Mouse (Mus musculus) forebrain, embryonic 16.5 days (tissue): ENCODE measurements at regions not wholly inside any gene's neighbourhood (a gene's known extent, or its start where the extent isn't known, plus 50 kb on each side); places are given as distances from the start of the nearest gene placed in this dataset.
A peak's percentile ranks its signal among the peaks of the same experiment; 100 is the strongest.
"Not testable (repeated sequence)": the region's sequence is repeated elsewhere in the genome, so short reads cannot be mapped to it uniquely, and the experiment has no call there.

Experiments used
- ATAC-seq: fragments of 200-750 bp; cut with Nextera tagmentation; 2 replicates; pipeline ENCODE4 v1.8.0; 2017; ENCODE audit warnings: mild to moderate bottlenecking, moderate library complexity
- H3K27ac ChIP-seq: fragments of 300-500 bp; sonication (generic); 2 replicates; pipeline ENCODE4 v1.5.1; 2014; ENCODE audit warnings: low read length, control low read depth
- H3K27me3 ChIP-seq: fragments of 300-500 bp; sonication (generic); replicated peaks from 2 replicates; pipeline ENCODE4 v1.6.1; 2014; ENCODE audit warnings: low read length; ENCODE audit not compliant: control insufficient read depth, insufficient read depth
- H3K36me3 ChIP-seq: fragments of 300-500 bp; sonication (generic); 2 replicates; pipeline ENCODE4 v1.6.1; 2014; ENCODE audit not compliant: control insufficient read depth, insufficient read depth
- H3K4me1 ChIP-seq: fragments of 300-500 bp; sonication (generic); replicated peaks from 2 replicates; pipeline ENCODE4 v1.6.1; 2014; ENCODE audit warnings: low read length; ENCODE audit not compliant: control insufficient read depth, insufficient read depth
- H3K4me2 ChIP-seq: fragments of 300-500 bp; sonication (generic); 2 replicates; pipeline ENCODE4 v1.6.1; 2014; ENCODE audit warnings: mild to moderate bottlenecking, low read length, control low read depth
- H3K4me3 ChIP-seq: fragments of 300-500 bp; sonication (generic); replicated peaks from 2 replicates; pipeline ENCODE4 v1.5.1; 2014; ENCODE audit warnings: mild to moderate bottlenecking, low read length, control low read depth
- H3K9ac ChIP-seq: fragments of 300-500 bp; sonication (generic); replicated peaks from 2 replicates; pipeline ENCODE4 v1.6.1; 2014; ENCODE audit warnings: low read depth, low read length, control low read depth
- H3K9me3 ChIP-seq: fragments of 300-500 bp; sonication (generic); 2 replicates; pipeline ENCODE4 v1.6.1; 2016; ENCODE audit warnings: low read length; ENCODE audit not compliant: control insufficient read depth
- WGBS: fragments of 180-500 bp; shearing (Covaris S2); extraction: QIAGEN DNeasy Blood & Tissue Kit; methylation state at CpG from one replicate; pipeline ENCODE4 v1.1.7; 2014; 5-methylcytosine and 5-hydroxymethylcytosine counted together

DNA sequence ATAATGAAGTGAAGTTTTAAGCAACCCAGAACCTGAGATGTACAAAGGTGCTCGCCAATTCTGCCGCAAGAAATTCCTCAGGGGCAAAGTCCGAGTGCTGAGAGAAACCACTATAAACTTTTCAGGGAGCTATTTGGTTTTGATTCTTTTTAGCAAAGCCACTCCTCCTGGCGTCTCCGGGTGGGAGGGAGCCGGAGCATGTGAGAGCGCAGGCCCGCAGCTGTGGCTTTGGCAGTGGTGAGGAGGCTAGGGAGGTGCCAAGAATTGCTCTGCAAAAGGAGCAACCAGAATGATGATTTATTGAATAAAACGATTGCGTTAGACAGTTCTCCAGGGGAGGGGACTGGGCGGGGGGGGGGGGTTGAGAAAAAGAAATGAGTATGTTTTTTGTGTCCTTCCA, 490.9 kb upstream of the Gulo start:
- H3K4me3 ChIP-seq: no peak overlapping the region
- WGBS: 2% methylated on average over 11 of the region's 11 CpGs
- peak overlapping the region; percentile 50 for H3K27ac ChIP-seq
- no peaks in the 10 kb centered on the region for H3K27me3 ChIP-seq
- no peaks in the 10 kb centered on the region for H3K36me3 ChIP-seq
- peak overlapping the region; percentile 42 for H3K4me2 ChIP-seq
- no peaks in the 10 kb centered on the region for H3K9me3 ChIP-seq
- H3K4me1 ChIP-seq: peaks cover 25% of the 10 kb centered on the region
- H3K9ac ChIP-seq: no peak overlapping the region
- ATAC-seq: peak; percentile 94

DNA sequence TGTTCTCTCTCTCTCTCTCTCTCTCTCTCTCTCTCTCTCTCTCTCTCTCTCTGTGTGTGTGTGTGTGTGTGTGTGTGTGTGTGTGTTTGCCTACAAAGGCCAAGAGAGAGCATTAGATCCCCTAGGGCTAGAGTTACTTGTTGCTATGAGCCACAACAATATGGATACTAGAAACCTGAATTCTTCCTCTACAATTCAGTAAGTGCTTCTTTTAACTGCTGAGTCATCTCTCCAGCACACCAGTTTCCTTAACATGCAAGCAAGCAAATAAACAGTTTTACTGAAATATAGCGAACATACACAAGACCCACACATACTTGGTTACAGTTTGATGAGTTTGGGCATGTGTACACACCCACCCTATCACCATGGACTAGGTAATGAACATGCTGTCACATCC, 486.1 kb upstream of the Gulo start:
- Histone ChIP-seq H3K9ac (no peak overlapping the region), H3K4me2 (no peak overlapping the region; the same call in 1 of the 2 replicates), H3K9me3 (no peaks in the 10 kb centered on the region), H3K36me3 (no peaks in the 10 kb centered on the region), H3K27ac (peak overlapping the region; percentile 96), H3K4me1 (peaks cover 40% of the 10 kb centered on the region), H3K4me3 (no peak overlapping the region), H3K27me3 (no peaks in the 10 kb centered on the region)
- WGBS: 77% methylated on average over 1 of the region's 1 CpGs
- no peak for ATAC-seq

DNA sequence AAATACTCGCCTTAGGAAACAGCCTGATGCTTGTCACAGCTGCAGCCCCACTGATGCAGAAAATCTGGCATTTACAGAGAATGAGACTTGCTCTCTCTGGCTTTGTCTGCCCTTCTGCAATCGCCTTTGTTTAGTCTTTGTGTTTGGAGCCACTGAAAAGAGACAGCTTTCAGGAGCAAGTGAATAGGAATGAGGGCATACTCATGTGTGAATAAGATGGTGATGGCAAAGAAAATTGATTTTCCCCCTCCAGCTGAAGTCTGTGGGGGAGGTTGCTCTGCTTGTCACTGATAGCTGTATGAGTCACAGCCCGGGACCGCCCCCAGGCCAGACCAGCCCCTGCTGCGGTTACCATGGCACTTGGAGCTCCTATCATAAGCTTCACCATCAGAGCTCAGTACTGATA, 485.5 kb upstream of the Gulo start:
- Histone ChIP-seq H3K9me3 (no peaks in the 10 kb centered on the region), H3K36me3 (no peaks in the 10 kb centered on the region), H3K9ac (peak overlapping the region; percentile 42), H3K27ac (peak overlapping the region; percentile 96), H3K4me2 (peak overlapping the region; percentile 40), H3K4me1 (peaks cover 35% of the 10 kb centered on the region), H3K27me3 (no peaks in the 10 kb centered on the region), H3K4me3 (no peak overlapping the region)
- WGBS: 5% methylated on average over 5 of the region's 5 CpGs
- peak; percentile 99 for ATAC-seq

DNA sequence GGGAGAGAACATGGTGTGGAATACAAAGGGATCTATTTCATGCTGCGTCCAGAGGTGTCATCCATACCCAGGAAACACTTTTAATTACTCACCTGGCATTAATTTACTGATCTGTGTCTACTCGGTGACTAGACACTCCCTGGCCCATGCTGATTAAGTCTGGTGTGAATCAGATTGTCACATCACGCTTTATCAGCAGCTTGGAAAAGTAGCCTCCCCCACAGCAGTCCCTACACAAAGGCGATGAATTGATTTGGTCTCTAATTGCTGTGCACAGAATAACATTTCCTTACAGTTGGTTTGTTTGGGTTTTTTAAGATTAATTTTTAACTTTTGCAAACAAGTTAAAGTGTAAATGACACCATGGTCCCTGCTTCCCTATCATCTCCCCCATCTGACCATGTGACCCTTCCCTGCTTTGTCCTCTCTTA, 484.7 kb upstream of the Gulo start:
- H3K4me3 ChIP-seq: no peak overlapping the region
- no peaks in the 10 kb centered on the region for H3K9me3 ChIP-seq
- peak overlapping the region; percentile 28 for H3K4me2 ChIP-seq
- no peak overlapping the region for H3K9ac ChIP-seq
- WGBS: 8% methylated on average over 4 of the region's 4 CpGs
- peak overlapping the region; percentile 96 for H3K27ac ChIP-seq
- no peaks in the 10 kb centered on the region for H3K27me3 ChIP-seq
- H3K36me3 ChIP-seq: no peaks in the 10 kb centered on the region
- peaks cover 27% of the 10 kb centered on the region for H3K4me1 ChIP-seq
- no peak for ATAC-seq

DNA sequence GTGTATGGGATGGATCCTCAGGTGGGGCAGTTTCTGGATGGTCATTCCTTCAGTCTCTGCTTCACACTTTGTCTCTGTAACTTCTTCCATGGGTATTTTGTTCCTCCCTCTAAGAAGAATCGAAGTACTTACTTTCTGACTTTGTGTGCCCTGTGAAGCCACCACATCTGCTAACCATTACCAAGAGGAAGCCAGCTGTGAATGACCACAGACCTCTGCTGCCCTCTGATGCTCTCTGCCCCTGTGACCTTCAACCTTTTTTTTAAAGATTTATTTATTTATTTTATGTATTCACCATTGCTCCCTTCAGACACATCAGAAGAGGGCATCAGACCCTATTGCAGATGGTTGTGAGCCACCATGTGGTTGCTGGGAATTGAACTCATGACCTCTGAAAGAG, 475.7 kb upstream of the Gulo start:
- H3K4me1 ChIP-seq, H3K27me3 ChIP-seq, H3K27ac ChIP-seq, H3K9ac ChIP-seq, H3K4me2 ChIP-seq, H3K9me3 ChIP-seq, ATAC-seq, H3K4me3 ChIP-seq, H3K36me3 ChIP-seq: not testable (repeated sequence)
- 85% methylated on average over 1 of the region's 1 CpGs for WGBS

DNA sequence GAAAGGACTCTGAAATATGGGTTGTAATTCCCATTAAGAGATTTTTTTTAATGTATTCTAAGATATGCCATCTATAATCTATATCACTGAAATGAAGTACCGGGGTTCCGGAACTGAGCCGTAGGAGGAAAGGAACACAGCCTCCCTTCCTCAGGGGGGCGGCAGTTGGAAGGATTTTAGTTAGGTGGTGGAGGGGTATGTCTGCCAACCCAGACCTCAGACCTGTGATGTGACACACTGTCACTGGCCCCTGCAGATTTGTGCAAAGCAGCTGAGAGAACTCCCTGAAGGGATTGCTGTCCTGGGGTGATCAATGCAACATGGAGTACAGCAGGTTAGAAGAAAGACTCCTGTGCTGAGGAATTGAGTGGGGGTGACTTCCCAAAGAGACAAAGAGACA, 470.2 kb upstream of the Gulo start:
- 86% methylated on average over 4 of the region's 4 CpGs for WGBS
- ATAC-seq: no peak
- H3K9me3 ChIP-seq: no peaks in the 10 kb centered on the region
- H3K9ac ChIP-seq: no peak overlapping the region
- H3K36me3 ChIP-seq: no peaks in the 10 kb centered on the region
- H3K27ac ChIP-seq: no peak overlapping the region
- no peak overlapping the region for H3K4me2 ChIP-seq
- H3K27me3 ChIP-seq: no peaks in the 10 kb centered on the region
- H3K4me3 ChIP-seq: no peak overlapping the region
- peaks cover 5% of the 10 kb centered on the region; the same call in 1 of the 2 replicates for H3K4me1 ChIP-seq

DNA sequence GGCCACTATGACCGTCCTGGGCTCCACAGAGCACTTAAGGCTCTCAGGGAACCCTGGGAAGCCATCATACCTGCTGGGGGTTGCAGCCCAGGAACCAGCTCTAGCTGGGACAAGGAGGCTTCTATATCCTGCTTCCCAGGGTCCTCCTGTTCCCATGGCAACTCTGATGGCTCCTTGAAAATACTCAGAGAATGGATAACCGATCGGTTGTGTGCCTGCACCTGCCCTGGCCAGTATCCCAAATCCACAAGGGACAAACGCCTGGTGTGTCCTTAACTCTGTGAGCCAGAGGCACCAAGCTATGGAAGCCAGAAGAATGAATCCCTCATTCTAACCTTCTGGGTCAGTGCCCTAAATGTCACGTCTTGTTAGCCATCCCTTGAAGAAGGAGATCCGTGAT, 469.6 kb upstream of the Gulo start:
- WGBS: 49% methylated on average over 6 of the region's 6 CpGs
- no peaks in the 10 kb centered on the region for H3K9me3 ChIP-seq
- no peak overlapping the region for H3K9ac ChIP-seq
- no peaks in the 10 kb centered on the region for H3K36me3 ChIP-seq
- H3K27me3 ChIP-seq: no peaks in the 10 kb centered on the region
- no peak overlapping the region for H3K4me3 ChIP-seq
- H3K4me2 ChIP-seq: no peak overlapping the region
- peaks cover 5% of the 10 kb centered on the region; the same call in 1 of the 2 replicates for H3K4me1 ChIP-seq
- H3K27ac ChIP-seq: no peak overlapping the region
- no peak for ATAC-seq

DNA sequence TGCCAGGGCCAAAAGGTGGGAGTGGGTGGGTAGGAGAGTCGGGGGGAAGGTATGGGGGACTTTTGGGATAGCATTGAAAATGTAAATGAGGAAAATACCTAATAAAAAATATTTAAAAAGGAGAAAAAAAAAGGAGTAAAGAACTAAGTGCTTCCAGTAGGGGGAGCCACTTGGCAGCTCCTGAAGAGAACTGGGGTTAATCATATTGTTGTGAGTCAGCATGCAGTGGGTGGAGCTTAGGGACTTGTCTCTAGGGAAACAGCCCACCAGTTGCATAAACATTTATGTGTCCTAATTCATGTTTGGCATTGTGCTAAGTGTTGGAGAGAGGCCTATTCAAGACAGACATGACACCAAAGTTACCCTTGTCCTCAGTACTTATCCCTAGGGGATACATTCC, 466.0 kb upstream of the Gulo start:
- Histone ChIP-seq H3K9ac (no peak overlapping the region), H3K9me3 (no peaks in the 10 kb centered on the region), H3K4me2 (no peak overlapping the region), H3K4me3 (no peak overlapping the region), H3K36me3 (no peaks in the 10 kb centered on the region), H3K4me1 (peaks cover 11% of the 10 kb centered on the region), H3K27me3 (no peaks in the 10 kb centered on the region), H3K27ac (no peak overlapping the region)
- ATAC-seq: no peak
- 68% methylated on average over 1 of the region's 1 CpGs for WGBS

DNA sequence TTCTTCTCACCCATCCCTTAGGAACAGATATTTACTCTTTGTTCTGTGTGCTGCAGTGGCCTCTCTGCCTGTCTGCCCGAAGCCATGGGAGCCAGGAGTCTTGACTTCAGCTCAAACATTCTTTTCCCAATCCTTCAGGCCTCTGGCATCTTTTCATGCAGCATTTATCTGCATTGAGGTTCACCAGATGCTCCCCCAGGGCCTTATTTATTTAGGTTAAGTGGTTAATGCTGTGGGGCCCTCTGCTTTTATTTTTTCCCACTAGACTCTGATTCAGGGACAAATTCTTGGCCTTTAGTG, 464.2 kb upstream of the Gulo start:
- Histone ChIP-seq H3K36me3 (no peaks in the 10 kb centered on the region), H3K9ac (no peak overlapping the region), H3K9me3 (no peaks in the 10 kb centered on the region), H3K4me1 (peaks cover 6% of the 10 kb centered on the region), H3K4me3 (no peak overlapping the region), H3K27ac (no peak overlapping the region), H3K4me2 (no peak overlapping the region), H3K27me3 (no peaks in the 10 kb centered on the region)
- 20% methylated on average over 1 of the region's 1 CpGs for WGBS
- ATAC-seq: no peak

DNA sequence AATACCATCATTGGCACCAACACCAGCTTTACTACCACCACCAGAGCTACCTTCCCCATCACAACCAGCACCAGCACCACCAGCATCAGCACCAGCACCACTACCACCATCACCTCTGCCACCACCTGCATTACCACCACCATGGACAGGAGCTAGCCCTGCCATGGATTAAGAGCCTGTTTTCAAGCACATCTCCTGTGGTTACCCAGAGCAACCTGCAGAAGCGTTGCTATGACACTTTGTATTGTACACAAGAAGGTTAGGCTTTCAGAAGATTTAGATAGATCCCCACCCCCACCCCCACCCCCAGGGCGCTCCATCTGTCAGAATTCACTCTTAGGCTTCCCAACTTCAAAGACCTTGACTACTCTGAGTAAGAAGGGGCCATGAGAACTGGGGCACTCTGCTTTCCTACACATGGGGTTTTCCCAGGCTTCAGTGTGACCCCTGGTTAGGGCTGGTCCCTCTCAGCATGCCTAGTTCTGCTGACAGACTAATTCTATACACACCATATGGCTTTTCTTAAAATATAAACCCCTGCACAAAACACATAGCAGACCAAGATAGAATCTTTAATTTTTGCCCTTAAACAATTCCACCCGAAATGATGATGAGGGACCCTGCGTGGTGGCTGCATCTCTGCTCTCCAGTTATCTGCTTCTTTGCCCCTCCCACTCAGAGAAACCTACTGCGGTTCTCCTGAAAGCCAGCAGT, 463.7 kb upstream of the Gulo start:
- Histone ChIP-seq H3K27me3 (no peaks in the 10 kb centered on the region), H3K27ac (no peak overlapping the region), H3K9me3 (no peaks in the 10 kb centered on the region), H3K4me2 (no peak overlapping the region), H3K4me1 (peaks cover 6% of the 10 kb centered on the region), H3K9ac (no peak overlapping the region), H3K36me3 (no peaks in the 10 kb centered on the region), H3K4me3 (no peak overlapping the region)
- no peak for ATAC-seq
- WGBS: 55% methylated on average over 5 of the region's 5 CpGs
